Mouse (Mus musculus) kidney, postnatal 0 days (tissue): ENCODE data around the gene Nkx2-5. TPM values are rescaled to one million over a fixed set of nuclear protein-coding genes. Genes with fewer than 3 reads are reported as not detected.

ENCODE experiments used
- ATAC-seq: fragments of 200-750 bp; cut with Nextera tagmentation; replicated peaks from 2 replicates; pipeline ENCODE4 v1.8.0; 2017; ENCODE audit warnings: low read depth, moderate number of reproducible peaks, moderate TSS enrichment, moderate library complexity; ENCODE audit not compliant: low FRiP score
- DNase-seq: peaks from one replicate; pipeline ENCODE4 v3.0.0-alpha.2; 2016; ENCODE audit warnings: low spot score
- H3K27ac ChIP-seq: fragments of 300-500 bp; sonication (generic); 2 replicates; pipeline ENCODE4 v1.5.1; 2014; ENCODE audit warnings: mild to moderate bottlenecking
- H3K27me3 ChIP-seq: fragments of 300-500 bp; sonication (generic); 2 replicates; pipeline ENCODE4 v1.6.1; 2014; ENCODE audit warnings: low read length, mixed read lengths; ENCODE audit not compliant: insufficient read depth
- H3K36me3 ChIP-seq: fragments of 300-500 bp; sonication (generic); 2 replicates; pipeline ENCODE4 v1.6.1; 2014; ENCODE audit warnings: low read length, mixed read lengths; ENCODE audit not compliant: insufficient read depth
- H3K4me1 ChIP-seq: fragments of 300-500 bp; sonication (generic); replicated peaks from 2 replicates; pipeline ENCODE4 v1.6.1; 2014; ENCODE audit warnings: antibody characterized with exemption, low read length, mixed read lengths; ENCODE audit not compliant: insufficient read depth
- H3K4me2 ChIP-seq: fragments of 300-500 bp; sonication (generic); 2 replicates; pipeline ENCODE4 v1.6.1; 2014; ENCODE audit warnings: mild to moderate bottlenecking, low read length, moderate library complexity, mixed read lengths
- H3K4me3 ChIP-seq: fragments of 300-500 bp; sonication (generic); replicated peaks from 2 replicates; pipeline ENCODE4 v1.5.1; 2014; ENCODE audit warnings: low read depth, low read length
- H3K9ac ChIP-seq: fragments of 300-500 bp; sonication (generic); 2 replicates; pipeline ENCODE4 v1.6.1; 2014; ENCODE audit warnings: low read depth, low read length
- H3K9me3 ChIP-seq: fragments of 300-500 bp; sonication (generic); replicated peaks from 2 replicates; pipeline ENCODE4 v1.6.1; 2016; ENCODE audit warnings: low read length, inconsistent platforms, mixed read lengths
- CTCF ChIP-seq: IDR thresholded peaks from 2 replicates; pipeline ENCODE4 v1.5.1; 2016; ENCODE audit warnings: antibody characterized with exemption, low read depth, mild to moderate bottlenecking, moderate library complexity
- WGBS: fragments of 180-500 bp; shearing (Covaris S2); extraction: QIAGEN DNeasy Blood & Tissue Kit; methylation state at CpG from one replicate; pipeline ENCODE4 v1.1.7; 2014; 5-methylcytosine and 5-hydroxymethylcytosine counted together
- polyA plus RNA-seq: library from polyadenylated mRNA; unstranded; fragments of >200 nt; fragmentation: Nextera tagmentation; extraction: Ambion mirVana; gene quantifications from 2 replicates; pipeline ENCODE4 v1.2.1, GENCODE M21; 2015

Gene Nkx2-5
- polyA plus RNA-seq, 1 experiment from 2014 or later = not detected

GRCm38 (mm10) chr17:26848236-26848635 is 3.4 kb upstream of the Nkx2-5 start:
- H3K27ac ChIP-seq = no peak overlapping the region
- H3K9ac ChIP-seq = no peak overlapping the region
- H3K4me3 ChIP-seq = no peak overlapping the region
- no peak for TF ChIP-seq CTCF
- H3K4me2 ChIP-seq = no peak overlapping the region
- H3K9me3 ChIP-seq = no peaks in the 10 kb centered on the region
- WGBS = 2% methylated on average over 6 of the region's 6 CpGs
- H3K27me3 ChIP-seq = peaks cover 78% of the 10 kb centered on the region
- H3K36me3 ChIP-seq = no peaks in the 10 kb centered on the region
- 0 out of 2 replicates have a peak, but pooled peaks cover 7% of the 10 kb centered on the region for H3K4me1 ChIP-seq
- DNase-seq = no peak
- no peak for ATAC-seq

- 0% methylated on average over 5 of the region's 5 CpGs for WGBS
- ATAC-seq (no peak), DNase-seq (no peak)
- no peak for TF ChIP-seq CTCF
- H3K27me3 ChIP-seq = peaks cover 77% of the 10 kb centered on the region
- no peak overlapping the region for H3K27ac ChIP-seq
- no peaks in the 10 kb centered on the region for H3K36me3 ChIP-seq
- H3K4me2 ChIP-seq = no peak overlapping the region
- H3K9me3 ChIP-seq = no peaks in the 10 kb centered on the region
- H3K9ac ChIP-seq = no peak overlapping the region
- H3K4me1 ChIP-seq = 0 out of 2 replicates have a peak, but pooled peaks cover 7% of the 10 kb centered on the region
- no peak overlapping the region for H3K4me3 ChIP-seq
Observed at GRCm38 (mm10) chr17:26847801-26848200, 3.0 kb upstream of the Nkx2-5 start.

GRCm38 (mm10) chr17:26846411-26846810 is 1.6 kb upstream of the Nkx2-5 start:
- WGBS = 7% methylated on average over 8 of the region's 8 CpGs
- ATAC-seq (no peak), DNase-seq (no peak)
- Histone ChIP-seq H3K27ac (no peak overlapping the region), H3K9me3 (no peaks in the 10 kb centered on the region), H3K9ac (no peak overlapping the region), H3K4me1 (0 out of 2 replicates have a peak, but pooled peaks cover 7% of the 10 kb centered on the region), H3K36me3 (no peaks in the 10 kb centered on the region), H3K4me3 (no peak overlapping the region), H3K4me2 (no peak overlapping the region), H3K27me3 (peaks cover 82% of the 10 kb centered on the region)
- TF ChIP-seq CTCF = no peak

- Histone ChIP-seq H3K27me3 (peaks cover 82% of the 10 kb centered on the region), H3K36me3 (no peaks in the 10 kb centered on the region), H3K9ac (no peak overlapping the region), H3K27ac (no peak overlapping the region), H3K4me1 (0 out of 2 replicates have a peak, but pooled peaks cover 2% of the 10 kb centered on the region), H3K9me3 (no peaks in the 10 kb centered on the region), H3K4me3 (no peak overlapping the region), H3K4me2 (no peak overlapping the region)
- no peak for ATAC-seq
- 3% methylated on average over 14 of the region's 14 CpGs for WGBS
- DNase-seq = no peak
- no peak for TF ChIP-seq CTCF
Observed at GRCm38 (mm10) chr17:26845149-26846050, 591 bp upstream of the Nkx2-5 start.

GRCm38 (mm10) chr17:26844371-26844851 is 398 bp downstream of the Nkx2-5 start:
- Histone ChIP-seq H3K4me1 (no peaks in the 10 kb centered on the region), H3K9me3 (no peaks in the 10 kb centered on the region), H3K27me3 (peaks cover 82% of the 10 kb centered on the region), H3K27ac (no peak overlapping the region), H3K36me3 (no peaks in the 10 kb centered on the region), H3K4me3 (no peak overlapping the region), H3K9ac (no peak overlapping the region), H3K4me2 (no peak overlapping the region)
- TF ChIP-seq CTCF = no peak
- 2% methylated on average over 36 of the region's 36 CpGs for WGBS
- DNase-seq = no peak
- no peak for ATAC-seq

- H3K4me1 ChIP-seq = no peaks in the 10 kb centered on the region
- no peak for TF ChIP-seq CTCF
- no peak overlapping the region for H3K4me2 ChIP-seq
- H3K9ac ChIP-seq = no peak overlapping the region
- peaks cover 85% of the 10 kb centered on the region for H3K27me3 ChIP-seq
- WGBS = 2% methylated on average over 7 of the region's 7 CpGs
- no peak for ATAC-seq
- DNase-seq = no peak
- H3K4me3 ChIP-seq = no peak overlapping the region
- H3K27ac ChIP-seq = no peak overlapping the region
- no peaks in the 10 kb centered on the region for H3K9me3 ChIP-seq
- no peaks in the 10 kb centered on the region for H3K36me3 ChIP-seq
Observed at GRCm38 (mm10) chr17:26843696-26844236, 1.0 kb downstream of the Nkx2-5 start.
